Mouse (Mus musculus) monocyte, adult 2 months (primary cell): ENCODE measurements around the gene Gdap2.

Source experiments
- DNase-seq, 2 experiments: peaks; one replicate each; pipeline ENCODE4 v3.0.0; 2022; ENCODE audit warnings: low spot score in 2 of 2, low read depth in 1 of 2

Gdap2 gene

GRCm38 (mm10) chr3:100246286-100246825 lies 84.2 kb downstream of the Gdap2 start:
- DNase-seq: no peak
